Mouse (Mus musculus) embryo, embryonic 10.5 days (tissue): ENCODE results near the gene Kcnj2.

Experiments used
- DNase-seq: peaks from one replicate; pipeline ENCODE4 v3.0.0-alpha.2; 2015; ENCODE audit warnings: low spot score

Kcnj2 gene

DNA sequence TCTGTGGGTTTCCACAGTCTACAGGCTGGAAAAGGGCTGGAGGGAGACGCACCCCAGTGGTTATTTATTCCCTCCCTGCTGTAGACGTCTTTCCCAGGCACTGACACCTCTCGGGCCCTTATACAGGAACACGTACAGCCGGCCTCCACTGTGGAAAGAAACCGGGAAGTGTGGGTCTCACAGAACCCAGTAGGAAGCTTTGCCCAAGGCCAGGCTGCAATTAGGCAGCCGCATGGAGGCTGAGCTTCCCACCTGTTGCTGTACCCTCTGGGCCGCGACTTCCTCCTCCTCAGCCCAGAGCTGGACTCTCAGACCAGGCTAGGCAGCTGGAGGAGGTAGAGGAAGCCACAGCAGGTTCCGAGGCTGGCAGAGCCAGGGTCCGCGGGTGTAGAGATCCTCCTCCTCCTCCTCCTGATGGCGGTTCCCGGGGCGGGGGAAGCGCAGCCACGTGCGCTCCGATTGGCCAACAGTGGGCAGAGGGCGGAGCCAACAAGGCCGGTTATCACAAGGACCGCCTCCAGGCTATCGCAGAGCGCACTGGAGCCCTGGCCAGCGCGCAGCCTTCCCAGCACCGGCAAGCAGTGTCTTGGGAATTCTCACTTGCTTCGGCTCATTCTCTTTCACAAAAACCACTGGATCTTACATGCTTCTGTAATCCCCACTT is at the start of gene Kcnj2:
Gene Kcnj2, plus strand, starts transcription at position 530 of the 664 bp plus-strand sequence.
- DNase-seq = peak; percentile 95

- no peak for DNase-seq
Measured at GRCm38 (mm10) chr11:111016206-111016605, 49.8 kb upstream of the Kcnj2 start.

GRCm38 (mm10) chr11:111020211-111020610 is 45.8 kb upstream of the Kcnj2 start:
- no peak for DNase-seq

DNA sequence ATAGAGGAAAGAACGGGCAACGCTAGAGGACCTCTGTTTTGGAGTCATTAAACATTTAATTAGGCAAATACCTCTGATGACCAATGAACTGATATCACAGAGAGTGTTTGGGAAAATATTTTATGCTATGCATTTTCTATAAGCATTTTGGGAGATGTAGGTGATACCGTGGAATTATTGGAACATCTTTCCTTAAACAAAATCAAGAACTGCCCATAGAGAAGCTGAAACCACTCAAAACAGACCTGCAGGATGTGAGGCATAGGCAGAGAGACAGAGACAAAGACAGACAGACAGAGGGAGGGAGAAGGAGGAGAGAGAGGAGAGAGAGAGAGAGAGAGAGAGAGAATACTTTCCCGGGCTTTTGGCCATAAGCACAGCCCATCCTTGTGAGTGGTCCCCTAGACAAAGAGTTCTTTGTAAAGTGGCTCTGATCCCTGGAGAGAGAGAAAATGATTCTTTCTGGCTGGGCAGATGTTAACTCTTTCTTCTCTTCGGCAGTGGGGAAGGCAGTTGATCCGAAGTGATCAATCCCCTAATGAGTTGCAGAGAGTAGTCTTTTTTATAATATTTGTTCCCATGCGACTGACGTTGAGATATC is 43.2 kb upstream of the Kcnj2 start:
- peak; percentile 56 for DNase-seq

DNA sequence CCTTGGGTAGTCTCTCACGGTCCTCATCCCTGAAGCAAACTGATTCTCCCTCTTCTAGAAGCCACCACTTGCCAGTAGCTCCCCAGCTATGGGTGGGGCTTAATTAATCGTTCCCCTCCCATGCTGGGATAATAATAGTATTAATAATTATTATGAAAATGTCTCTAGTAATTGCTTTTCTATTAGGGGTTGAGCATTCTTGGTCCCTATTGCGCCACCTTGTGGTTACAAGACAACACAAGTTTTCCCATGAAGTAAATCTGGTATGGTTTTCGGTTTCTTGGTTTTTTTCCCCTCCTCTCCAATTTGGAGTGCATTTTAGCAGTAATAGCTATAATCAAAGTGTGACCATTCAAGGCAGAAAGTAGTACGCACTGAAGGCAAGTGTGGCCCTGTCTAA is 23.8 kb upstream of the Kcnj2 start:
- peak; percentile 63 for DNase-seq

GRCm38 (mm10) chr11:111043298-111043697 is 22.7 kb upstream of the Kcnj2 start:
- no peak for DNase-seq

GRCm38 (mm10) chr11:111054252-111054651 is 11.7 kb upstream of the Kcnj2 start:
- no peak for DNase-seq

DNA sequence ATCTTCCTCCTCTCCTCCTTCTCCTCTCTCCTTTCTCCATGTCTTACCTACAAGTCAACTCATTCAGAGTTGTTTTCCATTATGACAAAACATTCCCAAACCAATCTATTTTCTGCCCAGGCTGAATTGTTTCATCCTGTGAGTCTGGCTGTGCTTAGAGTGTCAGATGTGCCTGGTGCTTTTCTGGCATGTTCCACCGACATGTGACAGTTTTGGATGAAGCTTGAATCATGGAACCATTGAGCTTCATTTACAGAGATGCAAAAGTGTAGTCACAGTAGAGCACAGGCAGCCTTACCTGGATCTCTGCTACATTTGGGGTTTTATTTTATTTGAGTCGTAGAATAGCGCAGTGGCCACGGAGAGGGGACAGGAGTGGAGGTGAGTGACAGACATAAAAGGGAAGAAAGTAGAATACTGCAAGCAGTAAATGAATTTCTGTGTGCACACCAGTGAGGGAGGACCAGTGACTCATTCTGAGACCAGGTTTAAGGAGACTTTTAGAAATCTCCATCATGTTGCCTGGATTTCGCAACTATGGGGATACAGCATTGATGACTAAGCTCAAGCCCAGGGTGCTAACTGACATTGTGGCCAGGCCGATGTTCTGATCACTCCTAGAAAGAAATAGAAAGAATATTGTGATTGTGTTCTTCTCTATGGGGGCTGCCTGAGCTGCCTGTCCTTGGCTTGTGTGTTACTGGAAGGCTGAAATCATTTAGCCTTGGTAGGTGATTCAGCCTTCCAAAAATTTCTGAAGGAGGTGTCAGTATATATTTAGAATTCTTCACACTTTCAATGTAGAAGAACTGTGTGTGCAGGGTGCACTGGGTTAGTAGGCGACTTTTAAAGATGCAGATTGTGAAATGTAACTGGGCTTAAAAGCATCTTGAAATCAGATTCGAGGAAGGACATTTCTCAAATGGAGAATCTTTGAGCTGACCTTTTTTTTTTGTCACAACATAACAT is 10.8 kb upstream of the Kcnj2 start:
- no peak for DNase-seq

DNA sequence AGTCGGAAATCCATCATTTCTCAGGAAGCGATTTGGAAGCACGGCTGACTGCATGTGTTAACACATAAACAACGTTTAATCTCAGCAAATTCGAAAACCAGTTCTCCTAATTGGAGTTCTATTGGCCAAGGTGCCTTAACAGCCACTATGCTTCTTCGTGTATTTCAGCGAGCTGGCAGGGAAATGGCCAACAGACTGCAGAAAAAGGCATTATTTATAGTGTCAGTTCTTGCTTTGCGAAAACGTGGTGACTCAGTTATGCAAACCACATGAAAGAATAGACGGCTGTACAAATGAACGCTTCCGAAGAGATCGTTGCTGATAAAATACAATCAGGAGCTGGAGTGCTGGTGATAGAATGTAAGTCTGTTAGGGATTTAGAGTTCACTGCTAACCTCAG is 9.9 kb upstream of the Kcnj2 start:
- no peak for DNase-seq

- no peak for DNase-seq
Measured at GRCm38 (mm10) chr11:111057435-111057834, 8.5 kb upstream of the Kcnj2 start.

DNA sequence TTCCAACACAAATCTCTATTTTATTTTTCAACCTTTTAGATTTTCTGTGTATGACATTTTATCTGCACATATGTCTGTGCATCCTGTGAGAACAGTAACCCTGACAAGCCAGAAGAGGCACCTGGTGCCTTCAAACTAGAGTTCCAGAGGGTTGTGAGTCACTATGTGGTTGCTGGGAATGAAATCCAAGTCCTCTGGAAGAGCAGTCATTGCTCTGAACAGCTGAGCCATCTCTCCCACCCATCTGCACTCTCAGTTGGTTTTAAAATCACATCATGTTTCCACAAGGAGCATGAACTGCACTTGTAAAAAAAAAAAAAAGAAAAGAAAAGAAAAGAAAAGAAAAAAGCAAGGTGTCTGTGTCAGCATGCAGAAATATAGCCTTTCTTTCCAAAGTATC is 6.5 kb upstream of the Kcnj2 start:
- DNase-seq = no peak

DNA sequence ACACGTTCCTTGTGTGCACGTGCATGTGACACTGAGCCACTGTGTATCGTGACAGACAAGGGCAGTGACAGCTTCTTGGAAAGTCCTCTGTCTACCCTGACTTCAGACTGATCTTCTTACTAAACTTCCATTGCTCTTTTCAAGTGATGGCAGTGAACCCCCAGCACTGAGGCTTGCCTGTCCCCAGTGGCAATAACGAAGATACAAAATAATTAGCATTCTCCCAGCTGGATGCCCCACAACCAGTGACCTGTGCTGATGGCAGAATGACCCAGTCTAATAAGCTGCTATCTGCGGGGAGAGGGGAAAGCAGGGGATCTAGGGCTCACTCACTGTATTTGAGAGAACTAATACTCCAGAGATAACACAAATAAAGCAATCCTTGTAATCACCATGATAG is 5.7 kb upstream of the Kcnj2 start:
- no peak for DNase-seq

- peak; percentile 89 for DNase-seq
Measured at GRCm38 (mm10) chr11:111064751-111065527, 1.0 kb upstream of the Kcnj2 start.

DNA sequence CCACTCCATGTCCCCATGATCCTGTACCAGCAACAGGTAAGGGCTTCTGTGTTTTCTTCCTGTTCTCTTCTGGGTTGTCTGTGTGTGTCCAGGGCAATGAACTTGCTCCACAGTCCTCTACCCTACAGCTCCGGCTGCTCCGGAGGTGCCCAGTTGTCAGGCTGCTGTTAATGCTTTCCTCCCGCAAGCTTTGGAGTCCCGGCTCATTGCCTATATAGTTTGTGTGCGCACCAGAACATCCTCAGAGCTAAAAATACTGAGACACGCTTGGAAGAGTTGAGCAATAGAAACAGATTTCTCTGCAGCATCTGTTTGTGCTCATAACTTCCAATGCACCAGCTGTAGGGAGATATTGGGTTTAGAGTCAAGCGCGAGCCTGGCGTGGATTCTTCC is 331 bp downstream of the Kcnj2 start:
- no peak for DNase-seq

DNA sequence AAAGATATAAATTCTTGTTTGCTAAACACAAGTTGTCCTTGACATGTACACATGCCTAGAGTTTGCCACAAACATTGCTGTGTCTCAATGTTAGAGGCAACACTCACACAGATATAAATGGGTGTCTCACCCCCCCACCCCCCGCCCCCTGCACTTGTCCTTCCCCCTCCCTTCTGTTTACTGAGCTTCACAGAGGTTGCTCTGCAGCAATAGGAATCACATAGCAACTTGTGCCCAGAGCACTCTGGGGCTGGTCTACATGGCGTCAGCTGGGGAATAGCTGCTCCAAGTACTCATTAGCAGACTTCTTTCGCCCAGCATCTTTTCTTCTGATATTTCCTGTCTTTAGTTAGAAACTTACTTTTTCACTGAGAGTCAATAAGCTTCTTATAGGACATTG is 1.8 kb downstream of the Kcnj2 start:
- DNase-seq = no peak

DNA sequence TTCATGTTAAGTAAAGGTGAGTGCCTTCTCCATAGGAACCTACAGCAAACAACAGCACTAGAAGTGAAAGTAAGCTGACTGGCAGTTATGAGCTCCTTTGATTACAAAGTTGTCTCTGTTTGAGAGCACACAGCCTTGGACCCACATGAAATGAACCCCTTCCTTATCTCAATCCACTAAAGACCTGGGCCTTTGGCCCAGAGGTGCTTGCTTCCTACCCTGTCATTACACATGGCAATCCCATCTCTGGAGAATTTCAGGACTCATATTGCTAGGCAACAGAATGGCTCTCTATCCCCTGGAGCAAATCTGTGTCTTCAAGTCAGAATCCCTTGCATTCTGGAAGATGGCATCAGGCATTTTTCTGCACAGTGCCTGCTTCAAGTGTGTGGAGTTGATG is 4.5 kb downstream of the Kcnj2 start:
- DNase-seq = no peak

DNA sequence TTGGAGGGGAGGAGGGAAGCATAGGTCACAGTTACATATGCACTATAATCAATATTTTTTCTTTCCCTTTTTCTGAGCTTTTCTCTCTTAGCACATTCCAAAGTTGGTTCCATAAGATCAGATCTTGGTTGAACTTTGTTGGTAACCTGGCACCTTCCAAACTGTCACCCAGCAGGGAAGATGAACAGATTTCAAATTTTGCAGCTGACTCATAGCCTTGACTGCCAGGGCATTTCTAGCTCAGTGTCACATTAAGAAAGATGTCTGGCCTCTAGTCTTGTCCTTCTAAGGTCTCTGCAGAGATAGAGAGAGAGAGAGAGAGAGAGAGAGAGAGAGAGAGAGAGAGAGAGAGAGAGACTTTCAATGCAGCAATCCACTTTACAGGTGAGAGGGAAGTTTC is 8.2 kb downstream of the Kcnj2 start:
- no peak for DNase-seq

DNA sequence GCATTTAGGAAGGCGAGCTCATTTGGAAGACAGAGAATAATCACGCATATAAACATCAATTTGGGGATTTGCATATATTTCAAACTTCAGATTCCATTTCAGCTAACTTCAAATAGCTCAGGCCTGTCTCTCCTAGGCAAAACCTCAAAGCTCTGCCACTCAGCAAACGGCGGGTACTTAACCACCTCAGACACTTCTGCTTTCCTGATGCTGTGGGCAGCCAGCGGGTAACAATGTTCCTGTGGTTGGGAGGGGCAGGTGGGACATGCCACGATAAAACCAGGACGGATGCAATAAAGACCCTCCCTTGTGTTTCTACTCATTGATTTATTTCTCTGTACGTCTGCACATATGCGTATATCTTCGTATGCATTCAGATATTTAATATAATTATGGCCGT is 12.1 kb downstream of the Kcnj2 start:
- no peak for DNase-seq

DNA sequence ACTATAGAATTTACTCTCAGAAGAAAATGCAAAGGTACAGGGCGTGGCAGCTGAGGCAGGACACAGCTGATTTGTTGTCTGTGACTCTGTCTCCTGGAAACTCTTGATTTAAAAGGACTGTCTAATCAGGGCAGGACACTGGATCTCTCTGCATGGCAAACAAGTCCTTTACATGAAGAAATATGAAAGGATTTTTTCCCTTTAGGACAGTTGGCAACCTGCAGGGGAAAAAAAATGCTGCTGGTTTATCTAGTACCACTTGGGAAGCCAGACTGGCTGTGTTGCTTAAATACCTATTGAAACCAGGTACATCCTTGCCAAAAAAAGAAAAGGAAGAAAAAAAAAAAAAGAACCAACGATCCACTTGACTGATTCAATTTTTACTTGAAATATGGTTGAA is 17.0 kb downstream of the Kcnj2 start:
- no peak for DNase-seq

DNA sequence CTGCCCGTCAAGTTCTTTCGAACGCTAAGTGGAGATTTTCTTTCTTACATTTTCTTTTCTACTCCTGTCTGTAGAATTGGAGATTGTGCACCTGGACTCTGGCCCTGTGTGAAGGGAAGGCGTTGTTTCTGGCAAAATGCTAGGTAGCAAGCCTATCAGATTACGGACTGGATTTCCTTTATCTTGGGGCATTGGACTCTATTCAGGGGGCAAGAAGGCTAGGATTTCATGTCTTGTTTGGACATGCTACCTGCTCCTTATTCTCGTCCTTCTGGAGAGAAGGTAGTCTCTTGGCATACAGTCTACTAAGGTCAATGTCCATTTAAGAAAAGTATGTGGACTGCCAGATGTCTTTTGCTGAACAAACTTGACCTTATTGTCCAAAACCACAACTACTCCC is 21.0 kb downstream of the Kcnj2 start:
- no peak for DNase-seq

DNA sequence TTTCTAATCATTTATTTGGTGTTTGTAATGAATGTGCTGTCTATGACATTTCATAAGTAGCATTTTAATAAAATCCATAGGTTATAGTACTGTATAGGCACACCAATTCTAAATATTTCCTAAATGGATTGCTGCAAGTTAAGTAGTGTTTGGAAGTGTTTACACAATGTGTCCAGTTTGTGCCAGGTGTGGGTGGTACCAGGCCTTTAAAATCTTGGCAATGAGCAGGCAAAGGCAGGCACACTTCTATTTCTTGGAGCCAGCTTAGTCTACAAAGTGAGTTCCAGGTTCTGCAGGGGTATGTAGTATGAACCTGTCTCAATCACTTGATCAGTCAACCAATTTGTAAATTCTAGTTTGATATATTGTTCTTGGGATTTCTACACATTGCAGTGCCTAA is 22.3 kb downstream of the Kcnj2 start:
- DNase-seq = no peak

DNA sequence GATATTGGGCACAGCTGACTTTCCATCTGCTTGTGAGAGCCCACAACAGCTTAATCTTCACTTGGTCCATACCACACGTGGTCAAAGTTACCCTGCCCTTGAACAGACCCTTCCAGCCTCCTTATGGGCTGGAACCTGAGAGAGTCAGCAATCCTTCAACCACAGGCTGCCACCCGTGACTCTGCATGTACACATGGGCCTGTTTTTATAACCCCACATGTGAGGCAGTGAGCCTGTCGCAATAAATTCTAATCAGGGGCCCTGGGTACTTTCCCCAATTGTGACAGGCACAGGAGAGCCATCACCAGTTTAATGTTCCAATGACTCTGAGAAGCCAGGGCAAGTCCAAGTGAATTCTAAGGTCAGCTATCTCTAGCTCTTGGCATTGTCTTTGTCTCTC is 22.8 kb downstream of the Kcnj2 start:
- peak; percentile 26 for DNase-seq
